Mouse (Mus musculus): Measurements from ENCODE around the gene Dclk3.

The Dclk3 gene

DNA sequence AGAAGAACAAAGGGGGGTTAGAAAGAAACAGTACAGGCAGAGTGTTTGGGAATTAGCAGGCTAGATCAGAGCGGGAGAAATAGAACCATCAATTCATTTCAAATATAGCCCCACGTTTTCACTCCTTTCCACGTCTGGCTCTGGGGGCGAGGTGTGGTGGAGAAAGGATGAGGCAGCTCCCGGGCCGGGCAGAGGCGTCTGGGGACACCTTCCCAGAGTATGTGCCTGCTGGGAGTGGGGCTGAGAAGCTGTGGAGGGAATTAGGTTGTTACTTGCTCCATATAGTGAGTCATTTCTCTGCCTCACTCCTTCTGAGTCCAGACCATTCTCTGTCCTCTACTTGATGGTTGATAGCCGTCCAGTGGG lies 938 bp downstream of the Dclk3 start:
- DNase-seq (ENCODE audit: low spot score in 2 of 2) = no peak

DNA sequence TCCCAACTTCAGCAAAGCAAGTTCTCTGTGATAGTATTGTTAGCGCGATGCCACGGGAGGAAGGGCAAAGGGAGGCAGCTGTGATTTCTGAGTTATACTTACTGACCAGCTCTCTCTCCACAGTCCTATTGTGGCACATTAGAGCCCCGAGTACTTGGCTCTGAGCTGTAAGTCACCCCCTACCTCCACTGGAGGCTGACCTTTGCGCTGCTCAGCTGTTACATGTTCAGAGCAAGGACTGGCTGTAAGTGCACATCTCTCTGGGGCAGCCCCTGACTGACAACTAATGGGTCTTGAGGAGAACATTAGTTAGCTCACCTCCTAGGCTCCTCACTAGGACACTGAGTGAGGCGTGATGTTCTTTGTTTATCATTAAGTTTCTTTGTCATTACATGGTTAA lies 1.6 kb downstream of the Dclk3 start:
- DNase-seq (ENCODE audit: low spot score in 2 of 2) = no peak

GRCm38 (mm10) chr9:111441151-111441550 lies 2.3 kb downstream of the Dclk3 start:
- DNase-seq (ENCODE audit: low spot score in 2 of 2) = no peak

DNA sequence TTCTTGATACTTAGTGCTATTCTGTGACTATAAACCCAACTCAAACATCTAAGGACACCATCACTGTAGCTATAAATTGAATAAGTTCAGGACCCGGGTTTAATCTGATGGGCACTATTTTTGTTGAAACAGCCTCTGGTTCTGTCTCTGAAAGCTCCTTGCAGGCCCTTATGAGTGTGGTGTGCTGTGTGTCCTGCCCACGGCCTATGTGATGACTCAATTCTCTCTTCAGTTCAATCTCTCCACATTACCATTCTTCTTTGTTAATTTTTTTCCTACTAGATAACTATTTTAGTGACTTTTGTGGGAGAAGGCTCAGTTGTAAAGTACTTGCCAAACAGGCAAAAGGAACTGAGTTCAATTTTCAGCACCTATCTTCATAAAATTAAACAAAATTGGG lies 7.3 kb downstream of the Dclk3 start:
- DNase-seq (ENCODE audit: low spot score in 2 of 2) = no peak

DNA sequence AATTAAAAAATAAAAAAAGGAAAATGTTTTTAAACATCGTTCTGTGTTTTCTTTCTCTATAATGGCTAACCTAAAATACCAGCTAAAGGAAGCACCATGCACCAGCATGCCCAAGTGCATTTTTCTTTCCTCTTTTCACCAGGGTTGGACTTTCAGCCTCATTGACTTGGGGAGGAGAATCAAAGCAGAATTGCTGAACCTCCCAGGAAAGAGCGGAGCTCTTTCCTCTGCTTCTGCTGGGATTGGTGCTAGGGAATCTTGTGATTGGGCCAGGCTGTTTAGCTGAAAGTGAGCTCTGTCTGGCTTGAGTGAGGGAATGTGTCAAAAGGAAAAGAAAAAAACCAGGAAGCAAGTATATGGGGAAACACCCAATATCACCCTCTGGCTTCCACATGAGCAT lies 10.1 kb downstream of the Dclk3 start:
- DNase-seq (ENCODE audit: low spot score in 2 of 2) = no peak

DNA sequence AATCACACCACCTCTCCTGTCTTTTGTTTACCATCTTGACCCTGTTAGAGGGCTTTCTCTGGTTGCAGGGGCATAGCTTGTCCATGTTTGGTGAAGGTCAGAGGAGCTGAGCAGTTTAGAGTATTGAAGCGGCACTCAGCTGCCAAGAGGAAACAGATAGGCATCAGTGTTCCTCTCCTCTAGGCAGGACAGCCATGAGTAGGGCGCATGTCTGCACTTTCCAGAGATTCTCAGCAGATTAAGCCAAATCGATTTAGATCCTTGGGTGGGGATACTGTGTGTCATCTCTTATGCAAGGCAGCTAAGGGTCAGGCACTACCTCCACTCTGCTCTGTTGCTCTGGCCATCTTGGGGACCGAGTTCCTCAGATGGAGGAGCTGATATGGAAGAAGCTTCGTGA lies 11.0 kb downstream of the Dclk3 start:
- no peak for DNase-seq (ENCODE audit: low spot score in 2 of 2)

- no peak for DNase-seq (ENCODE audit: low spot score in 2 of 2)
These were observed 12.0 kb downstream of the Dclk3 start for GRCm38 (mm10) chr9:111450853-111451404.

- DNase-seq (ENCODE audit: low spot score in 2 of 2) = no peak
These were observed 15.0 kb downstream of the Dclk3 start for GRCm38 (mm10) chr9:111453895-111454294.

- DNase-seq (ENCODE audit: low spot score in 2 of 2) = no peak
These were observed 18.5 kb downstream of the Dclk3 start for GRCm38 (mm10) chr9:111457176-111457935.

GRCm38 (mm10) chr9:111457936-111458310 lies 19.0 kb downstream of the Dclk3 start:
- no peak for DNase-seq (ENCODE audit: low spot score in 2 of 2)

- DNase-seq (ENCODE audit: low spot score in 2 of 2) = no peak
These were observed 20.6 kb downstream of the Dclk3 start for GRCm38 (mm10) chr9:111459466-111459865.

- DNase-seq (ENCODE audit: low spot score in 2 of 2) = no peak
These were observed 21.4 kb downstream of the Dclk3 start for GRCm38 (mm10) chr9:111460201-111460814.

GRCm38 (mm10) chr9:111461415-111462103 lies 22.7 kb downstream of the Dclk3 start:
- no peak for DNase-seq (ENCODE audit: low spot score in 2 of 2)

DNA sequence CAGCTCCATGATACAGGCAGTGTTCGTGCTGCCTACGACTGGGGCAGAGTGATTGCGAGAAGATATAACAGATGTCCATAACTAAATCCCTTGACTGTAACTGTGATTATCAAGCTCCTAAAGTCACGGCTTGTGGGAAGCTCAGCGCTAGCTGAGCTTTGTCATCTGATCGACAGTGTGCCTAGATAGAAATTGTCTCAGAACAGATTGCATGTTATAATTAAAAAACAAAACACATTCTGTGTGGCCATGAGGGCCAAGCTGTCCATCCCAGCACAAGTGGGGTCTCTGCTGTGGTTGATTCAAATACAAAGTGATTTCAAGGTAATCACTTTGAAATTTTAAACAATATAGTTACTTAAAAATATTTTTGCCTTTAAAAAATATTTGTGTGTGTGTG lies 26.8 kb downstream of the Dclk3 start:
- no peak for DNase-seq (ENCODE audit: low spot score in 2 of 2)

DNA sequence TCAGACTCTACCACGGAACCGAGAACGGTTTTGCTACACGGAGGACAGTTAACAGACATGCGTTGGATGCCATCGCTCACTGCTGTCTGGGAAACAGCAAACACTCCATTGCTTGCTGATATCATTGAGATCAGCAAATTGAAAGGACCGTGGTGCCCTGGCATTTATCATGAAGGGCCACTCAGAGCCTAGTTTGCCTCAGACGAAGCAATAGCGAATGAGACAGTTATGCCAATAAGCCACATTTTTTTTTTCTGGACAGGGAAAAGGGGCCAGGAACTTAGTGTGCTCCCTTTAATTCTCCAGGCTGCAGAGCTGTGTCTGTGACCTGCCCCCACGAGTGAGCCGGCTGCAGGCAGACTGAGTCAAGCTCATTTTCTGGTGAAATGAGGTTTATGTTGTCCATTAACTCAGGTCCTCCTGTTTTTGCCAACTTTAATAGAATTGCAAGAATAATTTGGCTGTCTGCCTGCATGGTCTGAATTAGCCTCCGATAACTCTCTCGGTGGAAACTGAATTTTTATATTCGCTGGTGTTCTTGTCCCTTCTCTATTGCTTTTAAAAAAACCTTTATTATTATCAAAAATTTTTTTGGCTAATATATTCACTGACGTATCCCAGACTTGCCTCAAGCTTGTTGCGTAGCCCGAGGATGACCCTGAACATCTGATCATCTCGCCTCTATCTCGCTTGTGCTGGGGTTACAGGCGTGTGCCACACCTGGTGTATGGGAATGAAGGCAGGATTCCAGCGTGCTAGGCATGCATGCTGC lies 35.0 kb downstream of the Dclk3 start:
- DNase-seq (ENCODE audit: low spot score in 2 of 2) = no peak

DNA sequence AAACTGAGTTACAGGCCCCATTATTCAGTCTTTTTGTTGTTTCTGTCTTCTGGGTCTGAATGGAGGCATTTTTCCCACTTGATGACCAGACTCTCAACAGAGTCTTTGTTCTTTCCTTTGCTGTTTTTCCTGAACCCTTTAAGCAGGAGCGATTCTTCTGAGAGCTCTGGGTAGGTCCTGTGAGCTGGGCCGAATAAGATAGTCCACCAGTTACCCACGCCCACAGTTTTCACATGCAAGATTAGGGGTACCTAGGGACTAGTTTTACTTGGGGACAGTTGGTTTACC lies 35.5 kb downstream of the Dclk3 start:
- no peak for DNase-seq (ENCODE audit: low spot score in 2 of 2)

DNA sequence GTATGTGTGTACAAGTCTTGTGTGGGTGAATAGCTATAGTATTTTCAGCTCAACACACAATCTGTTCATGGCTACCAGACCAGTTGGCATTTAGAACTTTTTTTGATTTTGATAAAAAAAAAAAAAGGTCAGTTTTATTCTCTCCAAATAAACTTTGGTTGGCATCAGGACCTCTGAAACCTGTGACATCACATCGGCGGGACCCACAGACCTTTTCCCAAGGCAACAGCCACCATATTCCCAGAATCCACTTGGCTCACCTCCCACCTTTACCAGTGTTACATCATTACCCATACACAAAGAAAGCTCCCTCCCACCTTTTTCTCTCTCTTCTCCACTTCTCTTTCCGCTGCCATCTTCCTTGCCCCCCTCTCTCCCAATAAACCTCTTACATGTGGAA lies 36.4 kb downstream of the Dclk3 start:
- no peak for DNase-seq (ENCODE audit: low spot score in 2 of 2)

DNA sequence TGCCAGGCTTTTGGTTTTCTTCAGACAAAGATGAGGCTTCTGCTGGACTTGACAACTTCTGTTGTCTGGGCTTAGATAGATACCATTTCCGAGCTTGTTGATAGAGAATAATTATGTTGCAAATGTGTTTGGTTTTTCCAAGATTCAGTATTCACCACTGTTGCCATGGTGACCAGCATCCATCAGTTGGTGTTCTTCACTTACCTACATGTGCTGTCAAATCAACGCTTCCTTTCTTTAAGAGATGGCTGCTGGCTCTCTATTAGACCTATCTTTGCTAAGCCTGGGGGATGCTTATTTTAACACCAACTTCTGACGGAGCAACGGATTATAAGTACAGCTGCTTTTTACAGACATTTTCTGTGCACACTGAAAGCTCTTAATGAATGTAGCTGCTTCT lies 37.1 kb downstream of the Dclk3 start:
- no peak for DNase-seq (ENCODE audit: low spot score in 2 of 2)

DNA sequence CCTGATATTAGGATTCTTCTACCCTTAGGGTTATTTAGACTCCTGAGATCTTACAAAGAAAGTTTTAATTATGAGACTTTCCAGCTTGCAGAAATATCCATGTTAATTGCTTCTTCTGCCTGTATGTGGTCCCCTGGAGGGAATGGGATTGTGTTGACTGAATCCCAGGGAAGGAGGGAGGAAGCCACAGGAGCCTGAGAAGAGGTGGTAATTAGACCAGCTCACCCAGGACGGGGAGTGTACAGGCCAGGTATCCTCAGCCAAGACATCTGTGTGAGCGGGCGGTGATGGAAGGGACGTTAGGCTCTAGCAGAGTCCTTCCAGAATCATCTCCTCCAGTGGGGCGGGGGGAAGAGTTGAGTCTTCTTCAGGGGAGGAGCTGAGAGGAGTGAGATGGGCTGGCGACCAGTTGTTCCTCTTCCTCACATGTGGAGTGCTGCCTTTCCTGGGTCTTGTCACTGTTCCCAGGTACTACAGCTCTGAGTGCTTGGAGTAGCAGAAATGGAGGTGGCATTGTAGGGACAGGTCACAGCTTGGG lies 37.7 kb downstream of the Dclk3 start:
- no peak for DNase-seq (ENCODE audit: low spot score in 2 of 2)

DNA sequence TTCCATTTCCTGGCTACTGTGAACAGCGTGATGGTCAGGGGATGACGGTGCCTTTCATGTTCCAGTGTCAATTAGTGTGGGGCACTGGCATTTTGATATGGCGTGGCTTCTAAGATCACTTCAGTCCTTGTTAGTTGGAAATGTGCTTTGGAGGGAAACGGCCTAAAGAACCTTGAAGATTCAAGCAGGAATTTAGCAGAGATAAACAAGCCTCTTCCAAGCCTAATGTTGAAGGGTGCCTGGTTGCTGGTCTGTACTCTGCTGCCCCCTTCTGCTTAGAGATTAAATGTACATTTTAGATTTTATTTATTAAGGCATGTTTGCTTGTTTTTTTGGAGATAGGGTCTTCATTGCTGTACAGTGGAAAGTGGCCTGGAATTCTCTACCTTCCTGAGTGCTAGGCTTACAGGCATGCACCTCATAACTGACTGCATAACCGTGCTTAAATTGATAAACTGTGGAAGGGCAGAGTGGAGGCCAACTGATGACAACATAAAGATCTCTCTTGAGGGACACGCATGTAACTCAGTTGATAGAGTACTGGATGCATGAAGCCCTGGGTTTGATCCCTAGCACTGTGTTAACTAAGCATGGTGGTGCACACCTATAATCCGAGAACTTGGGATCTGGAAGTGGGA lies 40.1 kb downstream of the Dclk3 start:
- no peak for DNase-seq (ENCODE audit: low spot score in 2 of 2)

DNA sequence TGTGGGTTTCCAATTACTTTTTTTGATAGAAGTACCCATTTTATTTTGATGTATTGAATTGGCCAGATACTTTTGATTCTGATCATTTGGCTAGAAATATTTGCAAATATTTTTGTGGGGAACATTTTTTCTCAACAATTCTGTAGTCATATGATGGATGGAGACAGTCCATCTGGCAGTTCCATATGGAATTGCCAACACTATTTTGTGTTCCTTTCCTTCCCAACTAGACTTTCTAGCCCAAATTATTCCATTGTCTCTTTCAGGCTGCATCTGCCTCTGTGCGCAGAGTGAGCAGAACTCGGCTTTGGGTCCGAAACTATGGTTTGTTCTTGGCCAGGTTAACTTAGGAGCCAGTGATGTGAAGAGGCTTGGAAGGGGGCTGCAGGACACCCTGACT lies 42.1 kb downstream of the Dclk3 start:
- DNase-seq (ENCODE audit: low spot score in 2 of 2) = no peak

Measured in urinary bladder, postnatal 4 days (tissue).